Mouse (Mus musculus): ENCODE measurements at regions not wholly inside any gene's neighbourhood (a gene's known extent, or its start where the extent isn't known, plus 50 kb on each side); places are given as distances from the start of the nearest gene placed in this dataset.
A peak's percentile ranks its signal among the peaks of the same experiment; 100 is the strongest.
"Not testable (repeated sequence)": the region's sequence is repeated elsewhere in the genome, so short reads cannot be mapped to it uniquely, and the experiment has no call there.

- Histone ChIP-seq H3K27me3 (ENCODE audit: control insufficient read depth, insufficient read depth, low read length) (no peaks in the 10 kb centered on the region), H3K4me2 (ENCODE audit: low read length) (no peak overlapping the region), H3K4me3 (replicated peaks; ENCODE audit: low read depth, low read length) (no peak overlapping the region), H3K27ac (replicated peaks; ENCODE audit: low read depth, low read length) (no peak overlapping the region), H3K4me1 (ENCODE audit: control insufficient read depth, insufficient read depth, low read length) (no peaks in the 10 kb centered on the region), H3K9ac (replicated peaks; ENCODE audit: low read length) (no peak overlapping the region), H3K9me3 (ENCODE audit: control insufficient read depth, low read length) (no peaks in the 10 kb centered on the region), H3K36me3 (ENCODE audit: control insufficient read depth, insufficient read depth, low read length) (no peaks in the 10 kb centered on the region)
- DNase-seq (peak; percentile 81), ATAC-seq (ENCODE audit: low FRiP score, low TSS enrichment) (no peak; the same call in 1 of the 2 replicates)
- WGBS: 59% methylated on average over 1 of the region's 1 CpGs
Measured at GRCm38 (mm10) chr10:50370611-50371010, 221.9 kb upstream of the Ascc3 start.

GRCm38 (mm10) chr10:50392617-50393016 is 199.9 kb upstream of the Ascc3 start:
- H3K4me3 ChIP-seq (replicated peaks; ENCODE audit: low read depth, low read length); ATAC-seq (ENCODE audit: low FRiP score, low TSS enrichment); H3K27me3 ChIP-seq (ENCODE audit: control insufficient read depth, insufficient read depth, low read length); H3K4me2 ChIP-seq (ENCODE audit: low read length); H3K27ac ChIP-seq (replicated peaks; ENCODE audit: low read depth, low read length); H3K9me3 ChIP-seq (ENCODE audit: control insufficient read depth, low read length); H3K9ac ChIP-seq (replicated peaks; ENCODE audit: low read length); H3K4me1 ChIP-seq (ENCODE audit: control insufficient read depth, insufficient read depth, low read length); H3K36me3 ChIP-seq (ENCODE audit: control insufficient read depth, insufficient read depth, low read length); DNase-seq: not testable (repeated sequence)
- 98% methylated on average over 17 of the region's 17 CpGs for WGBS
